Mouse (Mus musculus) embryo, embryonic 11.5 days (tissue): ENCODE data around the gene Esrrg.

ENCODE experiments used
- DNase-seq: peaks from one replicate; pipeline ENCODE4 v3.0.0-alpha.2; 2012; ENCODE audit warnings: low read depth, low spot score

The Esrrg gene

GRCm38 (mm10) chr1:187981028-187981427, 372.4 kb downstream of the Esrrg start:
- no peak for DNase-seq

GRCm38 (mm10) chr1:187983177-187983576, 374.6 kb downstream of the Esrrg start:
- DNase-seq = no peak

- no peak for DNase-seq
Measured at GRCm38 (mm10) chr1:187990161-187990560, 381.6 kb downstream of the Esrrg start.

- DNase-seq = peak; percentile 56
Measured at GRCm38 (mm10) chr1:187997584-187998338, 389.2 kb downstream of the Esrrg start.

GRCm38 (mm10) chr1:187999121-187999520, 390.5 kb downstream of the Esrrg start:
- DNase-seq = no peak

- no peak for DNase-seq
Measured at GRCm38 (mm10) chr1:188000189-188000588, 391.6 kb downstream of the Esrrg start.

- no peak for DNase-seq
Measured at GRCm38 (mm10) chr1:188006820-188007491, 398.4 kb downstream of the Esrrg start.

- DNase-seq = no peak
Measured at GRCm38 (mm10) chr1:188008476-188008875, 399.9 kb downstream of the Esrrg start.

- no peak for DNase-seq
Measured at GRCm38 (mm10) chr1:188009868-188010267, 401.3 kb downstream of the Esrrg start.

GRCm38 (mm10) chr1:188010860-188011259, 402.3 kb downstream of the Esrrg start:
- DNase-seq = no peak

GRCm38 (mm10) chr1:188014411-188014810, 405.8 kb downstream of the Esrrg start:
- no peak for DNase-seq

- no peak for DNase-seq
Measured at GRCm38 (mm10) chr1:188017956-188018862, 409.6 kb downstream of the Esrrg start.

GRCm38 (mm10) chr1:188029205-188029604, 420.6 kb downstream of the Esrrg start:
- no peak for DNase-seq

- no peak for DNase-seq
Measured at GRCm38 (mm10) chr1:188030116-188030515, 421.5 kb downstream of the Esrrg start.

- no peak for DNase-seq
Measured at GRCm38 (mm10) chr1:188031276-188031675, 422.7 kb downstream of the Esrrg start.

GRCm38 (mm10) chr1:188035957-188036356, 427.4 kb downstream of the Esrrg start:
- no peak for DNase-seq

- DNase-seq = no peak
Measured at GRCm38 (mm10) chr1:188046691-188047121, 438.1 kb downstream of the Esrrg start.

GRCm38 (mm10) chr1:188047148-188047547, 438.6 kb downstream of the Esrrg start:
- DNase-seq = no peak

GRCm38 (mm10) chr1:188055888-188056287, 447.3 kb downstream of the Esrrg start:
- no peak for DNase-seq

- no peak for DNase-seq
Measured at GRCm38 (mm10) chr1:188057892-188058291, 449.3 kb downstream of the Esrrg start.

GRCm38 (mm10) chr1:188059006-188059405, 450.4 kb downstream of the Esrrg start:
- no peak for DNase-seq

GRCm38 (mm10) chr1:188060493-188060892, 451.9 kb downstream of the Esrrg start:
- DNase-seq = no peak
